Mouse (Mus musculus): ENCODE results near the gene Thrb. TPM values are rescaled to one million over a fixed set of nuclear protein-coding genes. Genes with fewer than 3 reads are reported as not detected.
"Not testable (repeated sequence)": the region's sequence is repeated elsewhere in the genome, so short reads cannot be mapped to it uniquely, and the experiment has no call there.

Gene Thrb
- polyA plus RNA-seq, 1 experiment: not detected

GRCm38 (mm10) chr14:17912573-17913207 is 252.6 kb downstream of the Thrb start:
- 0 out of 2 replicates have a peak, but pooled peaks cover 5% of the 10 kb centered on the region for H3K9me3 ChIP-seq
- H3K4me1 ChIP-seq: no peaks in the 10 kb centered on the region
- H3K4me3 ChIP-seq (replicated peaks): no peak overlapping the region
- no peaks in the 10 kb centered on the region for H3K36me3 ChIP-seq (replicated peaks; ENCODE audit: low read length)
- H3K27me3 ChIP-seq (replicated peaks): no peaks in the 10 kb centered on the region
- TF ChIP-seq FLI1 (IDR thresholded peaks at IDR 0.05; ENCODE audit: low read length) (no peak), GATA1 (IDR thresholded peaks at IDR 0.05; ENCODE audit: borderline replicate concordance, low read length) (no peak)

DNA sequence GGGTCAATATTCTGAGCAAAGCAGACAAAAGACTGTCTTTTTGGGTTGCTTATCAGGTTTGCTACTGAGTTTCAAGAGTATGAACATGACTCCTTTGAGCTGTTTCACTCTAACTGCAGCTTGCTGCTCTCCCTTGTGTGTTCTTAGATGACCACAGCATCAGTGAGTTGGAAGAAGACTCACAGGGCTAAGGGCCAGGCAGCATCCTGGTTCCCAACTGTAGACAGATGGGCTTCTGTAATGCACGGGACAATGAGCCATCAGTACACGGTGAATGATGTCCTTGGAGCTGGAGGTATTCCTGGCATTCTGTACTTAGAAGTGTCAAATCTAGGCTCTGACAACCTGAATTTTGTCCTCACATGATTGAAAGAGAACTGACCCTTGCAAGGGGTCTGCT is 255.5 kb downstream of the Thrb start:
- H3K36me3 ChIP-seq (replicated peaks; ENCODE audit: low read length): no peaks in the 10 kb centered on the region
- 0 out of 2 replicates have a peak, but pooled peaks cover 5% of the 10 kb centered on the region for H3K9me3 ChIP-seq
- no peaks in the 10 kb centered on the region for H3K27me3 ChIP-seq (replicated peaks)
- no peak overlapping the region for H3K4me3 ChIP-seq (replicated peaks)
- TF ChIP-seq GATA1 (IDR thresholded peaks at IDR 0.05; ENCODE audit: borderline replicate concordance, low read length) (no peak), FLI1 (IDR thresholded peaks at IDR 0.05; ENCODE audit: low read length) (no peak)
- H3K4me1 ChIP-seq: no peaks in the 10 kb centered on the region

DNA sequence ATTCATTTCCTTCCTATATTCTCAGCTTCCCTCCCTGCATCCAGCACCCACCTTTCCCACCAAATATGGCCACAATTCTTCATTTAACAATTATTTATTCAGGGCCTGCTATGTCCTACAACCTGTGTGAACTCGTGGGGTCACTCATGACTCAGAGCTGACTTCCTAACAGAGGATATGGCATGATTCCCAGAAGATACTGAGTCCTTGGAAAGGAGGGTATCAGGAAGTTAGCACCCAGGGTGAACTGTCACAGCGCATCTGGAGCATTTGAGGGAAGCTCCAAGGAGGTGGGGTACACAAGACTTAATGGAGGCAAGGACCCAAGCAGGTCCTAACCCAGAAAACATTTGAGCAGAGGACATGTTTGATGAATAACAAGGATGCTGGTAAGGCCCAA is 256.6 kb downstream of the Thrb start:
- TF ChIP-seq GATA1 (IDR thresholded peaks at IDR 0.05; ENCODE audit: borderline replicate concordance, low read length) (no peak), FLI1 (IDR thresholded peaks at IDR 0.05; ENCODE audit: low read length) (no peak)
- no peak overlapping the region for H3K4me3 ChIP-seq (replicated peaks)

DNA sequence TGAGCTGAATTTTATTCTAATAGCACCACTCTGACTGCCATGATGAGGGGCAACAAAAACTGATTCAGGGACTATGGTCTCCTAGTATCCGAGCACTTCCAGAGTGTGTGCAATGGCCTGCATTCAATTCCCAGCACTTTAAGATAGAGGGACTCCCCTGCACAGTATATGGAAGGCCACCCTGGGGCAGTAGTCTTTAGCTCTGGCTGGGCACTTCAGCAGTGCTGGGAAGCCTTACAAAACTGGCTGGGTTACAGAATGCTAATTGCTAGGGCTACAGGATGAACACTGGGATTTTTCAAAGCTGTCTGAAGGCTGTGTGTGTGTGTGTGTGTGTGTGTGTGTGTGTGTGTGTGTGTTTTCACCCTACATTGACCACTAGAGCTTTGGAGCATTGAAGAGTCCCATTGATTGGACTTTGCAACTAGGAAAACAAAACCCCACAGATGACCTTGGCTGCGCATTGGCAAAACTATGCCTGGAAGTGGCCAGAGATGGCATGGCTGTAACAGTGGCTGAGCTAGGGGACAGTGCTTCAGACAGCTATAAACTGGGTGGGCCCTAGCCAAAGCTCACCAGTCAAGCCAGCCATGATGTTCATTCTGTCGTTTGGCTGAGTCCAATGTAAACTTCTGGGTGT is 257.2 kb downstream of the Thrb start:
- no peaks in the 10 kb centered on the region for H3K9me3 ChIP-seq
- no peaks in the 10 kb centered on the region for H3K36me3 ChIP-seq (replicated peaks; ENCODE audit: low read length)
- no peak overlapping the region for H3K4me3 ChIP-seq (replicated peaks)
- no peak for TF ChIP-seq GATA1 (IDR thresholded peaks at IDR 0.05; ENCODE audit: borderline replicate concordance, low read length)
- no peak for TF ChIP-seq FLI1 (IDR thresholded peaks at IDR 0.05; ENCODE audit: low read length)
- no peaks in the 10 kb centered on the region for H3K4me1 ChIP-seq
- H3K27me3 ChIP-seq (replicated peaks): no peaks in the 10 kb centered on the region

More for the DNA sequence above, 256.6 kb downstream of the Thrb start:
- Histone ChIP-seq H3K27me3 (replicated peaks) (no peaks in the 10 kb centered on the region), H3K9me3 (no peaks in the 10 kb centered on the region), H3K36me3 (replicated peaks; ENCODE audit: low read length) (no peaks in the 10 kb centered on the region), H3K4me1 (no peaks in the 10 kb centered on the region)

DNA sequence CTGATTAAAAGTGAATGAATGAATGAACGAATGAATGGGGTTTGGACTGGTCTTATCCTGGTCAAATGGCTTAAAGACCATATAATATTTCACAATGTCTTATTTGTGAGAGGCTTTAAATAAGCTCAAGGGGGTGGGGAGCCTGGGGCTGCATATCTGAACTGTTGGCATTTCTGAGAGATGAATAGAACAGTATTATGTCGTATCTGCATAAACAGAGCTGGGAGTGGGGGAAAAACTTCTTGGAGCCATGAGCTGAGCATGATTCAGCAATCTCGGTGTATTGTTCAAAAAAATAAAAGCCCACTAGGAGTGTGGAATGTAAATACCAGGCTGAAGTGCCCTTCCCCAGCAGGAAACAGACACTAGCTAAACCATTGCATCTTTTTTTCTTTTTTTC is 257.8 kb downstream of the Thrb start:
- no peaks in the 10 kb centered on the region for H3K36me3 ChIP-seq (replicated peaks; ENCODE audit: low read length)
- H3K4me1 ChIP-seq: no peaks in the 10 kb centered on the region
- no peak for TF ChIP-seq FLI1 (IDR thresholded peaks at IDR 0.05; ENCODE audit: low read length)
- TF ChIP-seq GATA1 (IDR thresholded peaks at IDR 0.05; ENCODE audit: borderline replicate concordance, low read length): no peak
- no peaks in the 10 kb centered on the region for H3K9me3 ChIP-seq
- H3K4me3 ChIP-seq (replicated peaks): no peak overlapping the region
- H3K27me3 ChIP-seq (replicated peaks): no peaks in the 10 kb centered on the region

DNA sequence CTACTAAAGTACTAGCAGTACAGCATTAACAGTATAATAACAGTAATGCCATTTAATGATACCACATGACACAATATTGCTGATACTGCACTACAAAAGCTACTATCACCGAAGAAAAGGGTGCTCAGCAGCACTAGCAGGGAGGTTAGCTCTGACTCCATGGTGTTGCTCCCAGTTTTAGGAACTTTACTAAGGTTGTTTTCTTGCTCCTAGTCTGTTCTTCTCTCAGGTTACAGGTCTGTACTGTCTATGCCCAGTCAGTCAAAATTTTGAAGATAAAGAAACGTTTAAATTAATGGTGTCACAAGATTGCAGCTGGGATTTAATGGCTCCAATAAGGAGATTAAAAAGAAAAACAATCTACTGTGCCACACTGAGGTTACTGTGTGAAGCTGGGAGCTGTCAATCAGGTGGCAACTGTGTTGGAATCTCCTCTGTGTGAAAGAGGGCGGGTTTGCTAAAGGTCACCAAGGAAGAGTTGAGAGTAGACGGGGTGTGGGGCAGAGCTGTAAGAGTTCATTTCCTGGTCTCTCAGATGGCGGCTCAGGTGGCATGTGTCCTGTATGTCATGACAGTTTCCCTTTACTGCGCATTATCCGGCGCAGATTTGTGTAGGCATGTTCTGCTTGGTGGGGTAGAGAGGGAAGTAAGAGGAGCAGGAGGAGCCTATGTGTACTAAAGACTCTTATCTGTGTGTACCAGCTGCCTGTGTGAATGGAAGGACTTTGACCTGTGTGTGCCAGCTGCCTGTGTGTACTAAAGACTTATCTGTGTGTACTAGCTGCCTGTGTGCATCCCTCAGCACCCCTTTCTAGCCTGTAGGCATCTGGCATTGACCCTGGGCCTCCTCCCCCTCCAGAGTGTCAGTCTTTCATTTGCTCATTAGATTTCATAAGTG is 263.0 kb downstream of the Thrb start:
- Histone ChIP-seq H3K27me3 (replicated peaks) (no peaks in the 10 kb centered on the region), H3K36me3 (replicated peaks; ENCODE audit: low read length) (no peaks in the 10 kb centered on the region), H3K9me3 (no peaks in the 10 kb centered on the region), H3K4me1 (no peaks in the 10 kb centered on the region), H3K4me3 (replicated peaks) (no peak overlapping the region)
- TF ChIP-seq FLI1 (IDR thresholded peaks at IDR 0.05; ENCODE audit: low read length): no peak

GRCm38 (mm10) chr14:17927469-17927868 is 267.4 kb downstream of the Thrb start:
- H3K4me3 ChIP-seq (replicated peaks): no peak overlapping the region
- H3K36me3 ChIP-seq (replicated peaks; ENCODE audit: low read length): no peaks in the 10 kb centered on the region
- H3K4me1 ChIP-seq: no peaks in the 10 kb centered on the region
- no peak for TF ChIP-seq FLI1 (IDR thresholded peaks at IDR 0.05; ENCODE audit: low read length)
- no peak for TF ChIP-seq GATA1 (IDR thresholded peaks at IDR 0.05; ENCODE audit: borderline replicate concordance, low read length)
- H3K27me3 ChIP-seq (replicated peaks): no peaks in the 10 kb centered on the region
- H3K9me3 ChIP-seq: no peaks in the 10 kb centered on the region

- no peak for TF ChIP-seq GATA1 (IDR thresholded peaks at IDR 0.05; ENCODE audit: borderline replicate concordance, low read length)
- no peak for TF ChIP-seq FLI1 (IDR thresholded peaks at IDR 0.05; ENCODE audit: low read length)
- Histone ChIP-seq H3K4me1 (no peaks in the 10 kb centered on the region), H3K9me3 (no peaks in the 10 kb centered on the region), H3K27me3 (replicated peaks) (no peaks in the 10 kb centered on the region), H3K36me3 (replicated peaks; ENCODE audit: low read length) (no peaks in the 10 kb centered on the region), H3K4me3 (replicated peaks) (no peak overlapping the region)
These were observed 269.5 kb downstream of the Thrb start for GRCm38 (mm10) chr14:17929585-17929984.

DNA sequence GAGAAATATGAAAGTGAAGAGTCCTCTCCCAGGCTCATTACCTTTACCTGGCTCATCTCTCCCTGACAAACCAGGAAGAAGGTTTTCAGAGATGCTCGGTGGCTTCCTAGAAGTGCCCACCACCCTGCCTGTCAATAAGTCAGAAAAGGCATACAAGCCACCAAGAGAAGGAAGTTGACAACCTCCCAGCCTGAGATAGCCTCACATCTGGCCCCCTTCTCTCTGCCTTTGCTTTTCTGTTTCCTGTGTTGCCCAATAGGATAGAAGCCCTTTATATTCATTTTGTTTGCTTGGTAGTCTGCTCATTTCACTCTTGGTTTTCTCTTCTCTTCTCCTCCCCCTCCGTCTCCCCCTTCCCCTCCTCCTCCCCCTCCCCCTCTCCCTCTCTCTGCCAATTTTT is 273.4 kb downstream of the Thrb start:
- no peaks in the 10 kb centered on the region for H3K9me3 ChIP-seq

GRCm38 (mm10) chr14:17934779-17935178 is 274.7 kb downstream of the Thrb start:
- not testable (repeated sequence) for H3K36me3 ChIP-seq (replicated peaks; ENCODE audit: low read length); H3K27me3 ChIP-seq (replicated peaks); H3K4me1 ChIP-seq; H3K4me3 ChIP-seq (replicated peaks); H3K9me3 ChIP-seq

More for the DNA sequence above, 273.4 kb downstream of the Thrb start:
- no peak overlapping the region for H3K4me3 ChIP-seq (replicated peaks)
- no peak for TF ChIP-seq FLI1 (IDR thresholded peaks at IDR 0.05; ENCODE audit: low read length)
- TF ChIP-seq GATA1 (IDR thresholded peaks at IDR 0.05; ENCODE audit: borderline replicate concordance, low read length): no peak
- H3K36me3 ChIP-seq (replicated peaks; ENCODE audit: low read length): no peaks in the 10 kb centered on the region
- no peaks in the 10 kb centered on the region for H3K27me3 ChIP-seq (replicated peaks)
- H3K4me1 ChIP-seq: no peaks in the 10 kb centered on the region
